Mouse (Mus musculus): ENCODE results near the gene Dnaja1. TPM values are rescaled to one million over a fixed set of nuclear protein-coding genes. Genes with fewer than 3 reads are reported as not detected.

Gene Dnaja1
- polyA plus RNA-seq, 1 experiment from 2014 or later, result 349 TPM

DNA sequence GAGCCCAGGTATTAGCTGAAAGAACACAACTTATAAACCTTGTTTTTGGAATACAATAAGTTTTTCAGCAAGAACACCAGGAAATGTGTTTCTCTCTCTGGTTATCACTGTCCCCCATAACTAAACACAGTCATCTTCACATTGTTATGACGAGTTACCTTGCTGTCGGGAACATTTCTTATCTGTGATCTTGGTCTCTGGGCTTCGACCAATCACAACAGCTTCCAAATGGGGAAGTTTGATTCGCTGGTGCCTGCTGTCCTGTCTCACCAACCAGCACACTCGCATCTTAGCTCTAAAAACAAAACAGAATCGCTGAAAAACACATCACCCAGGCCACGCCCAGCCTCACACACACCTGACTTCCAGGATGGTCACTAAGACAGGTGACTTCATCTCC is 24.9 kb upstream of the Dnaja1 start:
- no peak overlapping the region for H3K27ac ChIP-seq (ENCODE audit: low read length)
- H3K27me3 ChIP-seq (ENCODE audit: control insufficient read depth, insufficient read depth, low read length), result no peaks in the 10 kb centered on the region
- H3K4me1 ChIP-seq (ENCODE audit: control insufficient read depth, insufficient read depth, low read length), result 0 out of 2 replicates have a peak, but pooled peaks cover 2% of the 10 kb centered on the region
- H3K4me2 ChIP-seq (ENCODE audit: low read depth, low read length), result no peak overlapping the region
- peaks cover 11% of the 10 kb centered on the region for H3K36me3 ChIP-seq (ENCODE audit: control insufficient read depth, insufficient read depth, low read length)
- no peak for ATAC-seq (ENCODE audit: insufficient read depth, low FRiP score)
- WGBS, result 77% methylated on average over 7 of the region's 7 CpGs
- H3K9ac ChIP-seq (ENCODE audit: low read length), result no peak overlapping the region
- H3K9me3 ChIP-seq (replicated peaks; ENCODE audit: control insufficient read depth, low read length), result no peaks in the 10 kb centered on the region
- H3K4me3 ChIP-seq (replicated peaks; ENCODE audit: low read length), result no peak overlapping the region

DNA sequence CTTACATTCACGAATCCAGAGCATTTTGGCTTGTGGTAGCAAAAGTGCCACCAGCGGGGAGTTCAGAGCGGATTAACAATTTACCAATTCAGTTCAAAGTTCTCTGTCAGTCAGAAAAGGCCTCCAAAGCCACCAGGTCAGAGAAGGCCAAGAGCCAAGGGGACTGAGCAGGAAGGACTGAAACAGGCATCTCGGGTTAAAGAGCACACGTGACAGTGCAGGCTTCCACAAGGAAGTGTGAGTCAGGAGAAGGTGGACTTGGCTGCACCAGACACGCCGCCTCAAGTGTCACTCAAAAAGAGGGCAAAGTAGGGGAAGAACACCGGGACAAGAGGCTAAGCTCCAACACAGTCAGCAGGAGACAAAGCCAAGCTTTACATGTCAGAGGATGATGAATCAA is 21.7 kb upstream of the Dnaja1 start:
- 66% methylated on average over 8 of the region's 8 CpGs for WGBS
- no peak overlapping the region for H3K4me3 ChIP-seq (replicated peaks; ENCODE audit: low read length)
- no peak overlapping the region for H3K4me2 ChIP-seq (ENCODE audit: low read depth, low read length)
- peaks cover 12% of the 10 kb centered on the region for H3K4me1 ChIP-seq (ENCODE audit: control insufficient read depth, insufficient read depth, low read length)
- peak; percentile 18; the same call in 1 of the 2 replicates for ATAC-seq (ENCODE audit: insufficient read depth, low FRiP score)
- no peaks in the 10 kb centered on the region for H3K9me3 ChIP-seq (replicated peaks; ENCODE audit: control insufficient read depth, low read length)
- peak overlapping the region; percentile 31; the same call in 1 of the 2 replicates for H3K27ac ChIP-seq (ENCODE audit: low read length)
- no peak overlapping the region for H3K9ac ChIP-seq (ENCODE audit: low read length)
- H3K36me3 ChIP-seq (ENCODE audit: control insufficient read depth, insufficient read depth, low read length), result no peaks in the 10 kb centered on the region
- H3K27me3 ChIP-seq (ENCODE audit: control insufficient read depth, insufficient read depth, low read length), result no peaks in the 10 kb centered on the region

DNA sequence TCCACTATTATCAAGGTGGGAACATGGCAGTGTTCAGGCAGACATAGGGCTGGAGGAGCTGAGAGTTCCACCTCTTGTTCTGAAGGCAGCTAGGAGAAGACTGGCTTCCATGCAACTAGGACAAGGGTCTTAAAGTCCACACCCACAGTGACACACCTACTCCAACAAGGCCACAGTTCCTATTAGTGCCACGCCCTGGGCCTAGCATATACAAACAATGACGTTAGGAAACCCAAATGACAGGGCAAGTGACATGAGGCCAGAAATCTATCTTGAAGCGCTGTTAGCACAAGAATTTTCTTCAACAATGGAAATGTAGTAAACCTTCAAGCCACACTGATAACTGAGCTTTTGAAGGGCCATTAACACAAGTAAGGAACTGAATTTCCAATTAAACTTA is 20.2 kb upstream of the Dnaja1 start:
- Histone ChIP-seq H3K27ac (ENCODE audit: low read length) (peak overlapping the region; percentile 99), H3K4me3 (replicated peaks; ENCODE audit: low read length) (peak overlapping the region; percentile 66), H3K9ac (ENCODE audit: low read length) (peak overlapping the region; percentile 77), H3K9me3 (replicated peaks; ENCODE audit: control insufficient read depth, low read length) (no peaks in the 10 kb centered on the region), H3K4me1 (ENCODE audit: control insufficient read depth, insufficient read depth, low read length) (peaks cover 12% of the 10 kb centered on the region), H3K4me2 (ENCODE audit: low read depth, low read length) (peak overlapping the region; percentile 61), H3K36me3 (ENCODE audit: control insufficient read depth, insufficient read depth, low read length) (no peaks in the 10 kb centered on the region), H3K27me3 (ENCODE audit: control insufficient read depth, insufficient read depth, low read length) (no peaks in the 10 kb centered on the region)
- ATAC-seq (ENCODE audit: insufficient read depth, low FRiP score), result no peak
- 48% methylated on average over 3 of the region's 3 CpGs for WGBS

DNA sequence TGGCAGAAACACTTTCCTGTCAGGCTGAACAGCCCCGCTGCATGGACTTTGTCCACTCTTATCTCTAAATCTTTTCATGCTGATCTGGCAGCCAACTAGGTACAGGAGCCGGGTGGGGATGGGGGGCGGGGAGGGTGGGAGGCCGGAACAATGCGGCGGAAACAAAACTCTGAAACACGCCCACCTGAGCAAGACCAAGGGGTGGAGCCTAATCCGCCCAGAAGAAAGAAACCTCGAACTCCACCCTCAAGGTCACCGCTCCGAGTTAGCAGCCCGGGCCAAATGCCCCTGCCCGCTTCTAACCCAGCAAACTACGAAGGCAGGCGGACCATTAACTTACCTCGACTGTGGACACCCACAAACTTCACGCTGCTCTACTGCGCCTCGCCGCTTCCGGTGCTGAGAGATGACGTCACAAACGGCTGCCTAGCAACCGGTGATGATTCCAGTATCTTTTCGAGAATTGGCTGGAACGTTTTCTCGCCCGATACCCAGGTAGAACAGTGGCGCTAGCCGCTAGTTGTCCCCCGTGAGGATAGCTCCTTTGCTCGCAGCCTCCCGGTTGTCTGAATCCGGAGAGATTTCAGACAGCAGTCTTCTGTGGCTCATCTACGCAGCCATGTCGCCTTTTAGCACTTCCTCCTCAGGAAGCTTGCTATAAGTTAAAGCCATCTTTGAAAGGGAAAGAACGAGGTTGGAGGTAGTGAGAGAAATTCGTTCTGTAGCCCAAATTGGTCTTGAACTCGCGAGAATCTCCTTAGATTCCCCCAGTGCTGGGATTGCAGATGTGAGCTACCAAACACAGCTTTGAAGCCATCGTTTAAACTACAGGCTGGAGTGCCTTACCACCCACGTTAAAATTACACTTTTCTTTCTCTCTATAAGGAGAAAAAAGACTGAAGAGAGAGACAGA is 18.9 kb upstream of the Dnaja1 start, which contains the start of gene Aptx:
Aptx (minus strand) TSS at position 398 of the 913 bp plus-strand sequence.
- no peaks in the 10 kb centered on the region for H3K36me3 ChIP-seq (ENCODE audit: control insufficient read depth, insufficient read depth, low read length)
- peak within 1 kb of the TSS; percentile 66 for H3K4me3 ChIP-seq (replicated peaks; ENCODE audit: low read length)
- WGBS, result under 1% methylated on average over 42 of the region's 42 CpGs
- H3K27me3 ChIP-seq (ENCODE audit: control insufficient read depth, insufficient read depth, low read length), result no peaks in the 10 kb centered on the region
- H3K27ac ChIP-seq (ENCODE audit: low read length), result peak within 1 kb of the TSS; percentile 99
- peak; percentile 92 for ATAC-seq (ENCODE audit: insufficient read depth, low FRiP score)
- no peaks in the 10 kb centered on the region for H3K9me3 ChIP-seq (replicated peaks; ENCODE audit: control insufficient read depth, low read length)
- peak within 1 kb of the TSS; percentile 65 for H3K4me2 ChIP-seq (ENCODE audit: low read depth, low read length)
- peak within 1 kb of the TSS; percentile 77 for H3K9ac ChIP-seq (ENCODE audit: low read length)
- H3K4me1 ChIP-seq (ENCODE audit: control insufficient read depth, insufficient read depth, low read length), result peaks cover 12% of the 10 kb centered on the region

DNA sequence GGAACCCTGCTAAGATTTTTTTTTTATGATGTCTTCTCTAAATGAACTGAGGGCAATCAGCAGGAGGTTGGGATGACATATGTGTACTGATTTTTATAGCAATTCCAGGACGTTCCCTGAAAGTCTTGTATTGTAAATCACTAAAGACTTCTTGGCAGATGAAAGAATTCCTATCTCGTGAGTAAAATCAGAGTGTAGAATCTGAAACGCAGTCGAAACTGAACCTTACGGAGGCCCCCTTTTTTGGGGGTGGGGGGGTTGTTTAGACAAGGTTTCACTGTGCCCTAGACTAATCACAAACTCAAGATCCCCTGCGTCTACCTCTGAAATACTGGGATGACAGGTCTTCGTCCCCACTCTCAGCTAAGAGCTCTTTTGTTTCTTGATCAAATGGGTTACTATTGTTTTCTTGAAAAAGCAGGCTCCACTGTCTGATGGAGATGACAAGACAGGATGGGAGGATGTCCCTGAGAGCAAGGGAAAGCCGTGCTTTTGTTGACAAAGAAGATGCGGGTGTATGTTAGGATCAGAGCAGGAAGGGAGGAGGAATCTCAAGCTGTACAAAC is 18.2 kb upstream of the Dnaja1 start:
- peak overlapping the region; percentile 66 for H3K4me3 ChIP-seq (replicated peaks; ENCODE audit: low read length)
- no peaks in the 10 kb centered on the region for H3K27me3 ChIP-seq (ENCODE audit: control insufficient read depth, insufficient read depth, low read length)
- no peaks in the 10 kb centered on the region for H3K36me3 ChIP-seq (ENCODE audit: control insufficient read depth, insufficient read depth, low read length)
- no peak for ATAC-seq (ENCODE audit: insufficient read depth, low FRiP score)
- no peaks in the 10 kb centered on the region for H3K9me3 ChIP-seq (replicated peaks; ENCODE audit: control insufficient read depth, low read length)
- H3K9ac ChIP-seq (ENCODE audit: low read length), result peak overlapping the region; percentile 76
- H3K27ac ChIP-seq (ENCODE audit: low read length), result peak overlapping the region; percentile 99
- peak overlapping the region; percentile 65 for H3K4me2 ChIP-seq (ENCODE audit: low read depth, low read length)
- WGBS, result 15% methylated on average over 9 of the region's 9 CpGs
- H3K4me1 ChIP-seq (ENCODE audit: control insufficient read depth, insufficient read depth, low read length), result peaks cover 12% of the 10 kb centered on the region

DNA sequence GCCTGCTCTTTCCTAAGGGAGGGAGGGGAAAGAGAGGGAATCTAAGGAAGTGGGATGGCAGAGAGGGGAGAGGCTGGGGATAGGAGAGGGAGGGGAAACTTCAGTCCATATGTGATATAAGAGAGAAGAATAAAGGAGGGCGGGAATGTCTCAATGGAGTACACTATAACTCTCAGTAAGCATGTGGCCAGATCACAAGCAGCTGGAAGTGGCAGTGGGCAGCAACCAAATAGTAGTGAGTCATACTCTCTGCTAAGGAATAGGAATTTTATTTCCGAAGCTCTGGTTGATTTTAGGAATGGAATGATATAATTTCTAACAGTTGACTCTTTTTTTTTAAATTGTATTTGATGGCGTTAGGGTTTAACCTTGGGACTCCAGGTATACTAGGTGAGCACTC is 4.8 kb upstream of the Dnaja1 start:
- 93% methylated on average over 3 of the region's 3 CpGs for WGBS
- Histone ChIP-seq H3K4me1 (ENCODE audit: control insufficient read depth, insufficient read depth, low read length) (peaks cover 9% of the 10 kb centered on the region), H3K27me3 (ENCODE audit: control insufficient read depth, insufficient read depth, low read length) (no peaks in the 10 kb centered on the region), H3K9ac (ENCODE audit: low read length) (no peak overlapping the region), H3K4me2 (ENCODE audit: low read depth, low read length) (no peak overlapping the region), H3K36me3 (ENCODE audit: control insufficient read depth, insufficient read depth, low read length) (no peaks in the 10 kb centered on the region), H3K27ac (ENCODE audit: low read length) (no peak overlapping the region), H3K4me3 (replicated peaks; ENCODE audit: low read length) (no peak overlapping the region), H3K9me3 (replicated peaks; ENCODE audit: control insufficient read depth, low read length) (no peaks in the 10 kb centered on the region)
- ATAC-seq (ENCODE audit: insufficient read depth, low FRiP score), result no peak

DNA sequence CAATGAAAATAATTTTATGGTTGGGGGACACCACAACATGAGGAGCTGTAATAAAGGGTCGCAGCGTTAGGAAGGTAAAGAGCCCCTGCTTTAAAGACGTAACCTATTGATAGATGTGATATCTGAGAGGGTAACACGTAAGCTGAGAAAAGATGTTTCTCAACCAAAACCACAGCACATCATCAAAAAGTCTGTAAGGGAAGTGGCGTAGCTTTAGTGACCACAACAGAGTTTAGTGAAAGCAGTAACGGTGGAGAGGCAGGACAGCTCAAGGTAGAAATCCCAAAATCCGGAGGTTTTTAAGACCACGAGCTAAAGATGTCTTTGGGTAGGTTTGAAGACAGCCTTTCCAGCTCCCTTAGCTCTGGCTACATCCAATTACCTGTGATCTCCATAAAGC is 1.0 kb upstream of the Dnaja1 start:
- Histone ChIP-seq H3K9me3 (replicated peaks; ENCODE audit: control insufficient read depth, low read length) (no peaks in the 10 kb centered on the region), H3K4me3 (replicated peaks; ENCODE audit: low read length) (no peak overlapping the region), H3K36me3 (ENCODE audit: control insufficient read depth, insufficient read depth, low read length) (peaks cover 4% of the 10 kb centered on the region; the same call in 1 of the 2 replicates), H3K27ac (ENCODE audit: low read length) (peak overlapping the region; percentile 100), H3K4me1 (ENCODE audit: control insufficient read depth, insufficient read depth, low read length) (peaks cover 23% of the 10 kb centered on the region), H3K27me3 (ENCODE audit: control insufficient read depth, insufficient read depth, low read length) (no peaks in the 10 kb centered on the region), H3K9ac (ENCODE audit: low read length) (peak overlapping the region; percentile 98), H3K4me2 (ENCODE audit: low read depth, low read length) (peak overlapping the region; percentile 84)
- ATAC-seq (ENCODE audit: insufficient read depth, low FRiP score), result no peak
- WGBS, result 91% methylated on average over 8 of the region's 8 CpGs

DNA sequence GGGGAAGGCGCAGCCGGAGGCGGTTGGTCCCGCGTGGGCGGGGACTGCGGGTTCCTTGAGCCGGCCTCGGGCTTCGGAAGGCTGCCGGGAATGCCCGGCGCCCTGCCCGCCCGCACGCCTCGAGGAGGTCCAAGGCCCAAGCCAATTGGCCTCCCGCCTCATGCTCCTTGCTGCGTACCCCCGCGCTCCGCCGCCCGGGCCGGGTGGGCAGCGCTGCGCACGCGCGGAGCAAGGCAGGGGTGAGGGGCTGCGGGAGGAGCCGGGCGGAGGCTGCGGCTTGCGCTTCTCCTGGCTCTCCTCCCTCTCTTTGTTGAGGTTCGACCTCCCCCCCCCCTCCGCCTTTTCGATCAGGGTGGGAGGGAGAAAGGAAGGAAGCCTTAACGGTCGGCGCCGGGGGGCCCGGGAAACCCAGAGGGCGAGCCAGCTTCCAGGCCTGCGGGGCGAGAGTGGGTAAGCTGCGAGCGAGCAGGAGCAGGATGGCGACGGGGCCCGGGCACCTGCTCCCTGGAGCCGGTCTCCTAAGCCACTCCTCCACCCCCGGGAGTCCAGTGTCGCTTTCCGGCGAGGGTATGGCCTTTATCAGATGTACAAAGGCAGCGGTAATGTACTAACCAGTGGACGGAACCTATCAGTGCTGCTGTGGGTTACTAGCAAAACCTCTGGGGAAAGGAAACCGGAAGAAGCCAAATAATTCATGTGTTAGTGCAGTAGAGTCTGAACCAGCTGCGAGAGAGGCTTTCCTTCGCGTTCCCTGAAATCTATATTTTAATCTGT is 924 bp downstream of the Dnaja1 start:
- H3K4me3 ChIP-seq (replicated peaks; ENCODE audit: low read length), result peak overlapping the region; percentile 54
- peak overlapping the region; percentile 98 for H3K9ac ChIP-seq (ENCODE audit: low read length)
- peak overlapping the region; percentile 100 for H3K27ac ChIP-seq (ENCODE audit: low read length)
- peak; percentile 80 for ATAC-seq (ENCODE audit: insufficient read depth, low FRiP score)
- H3K27me3 ChIP-seq (ENCODE audit: control insufficient read depth, insufficient read depth, low read length), result no peaks in the 10 kb centered on the region
- under 1% methylated on average over 61 of the region's 62 CpGs for WGBS
- peaks cover 23% of the 10 kb centered on the region for H3K4me1 ChIP-seq (ENCODE audit: control insufficient read depth, insufficient read depth, low read length)
- H3K9me3 ChIP-seq (replicated peaks; ENCODE audit: control insufficient read depth, low read length), result no peaks in the 10 kb centered on the region
- H3K36me3 ChIP-seq (ENCODE audit: control insufficient read depth, insufficient read depth, low read length), result peaks cover 17% of the 10 kb centered on the region; the same call in 1 of the 2 replicates
- H3K4me2 ChIP-seq (ENCODE audit: low read depth, low read length), result peak overlapping the region; percentile 84
